Mouse (Mus musculus) embryo, embryonic 11.5 days (tissue): ENCODE data around the gene Vwa3a.

Source experiments
- DNase-seq: peaks from one replicate; pipeline ENCODE4 v3.0.0-alpha.2; 2012; ENCODE audit warnings: low read depth, low spot score

Gene Vwa3a

DNA sequence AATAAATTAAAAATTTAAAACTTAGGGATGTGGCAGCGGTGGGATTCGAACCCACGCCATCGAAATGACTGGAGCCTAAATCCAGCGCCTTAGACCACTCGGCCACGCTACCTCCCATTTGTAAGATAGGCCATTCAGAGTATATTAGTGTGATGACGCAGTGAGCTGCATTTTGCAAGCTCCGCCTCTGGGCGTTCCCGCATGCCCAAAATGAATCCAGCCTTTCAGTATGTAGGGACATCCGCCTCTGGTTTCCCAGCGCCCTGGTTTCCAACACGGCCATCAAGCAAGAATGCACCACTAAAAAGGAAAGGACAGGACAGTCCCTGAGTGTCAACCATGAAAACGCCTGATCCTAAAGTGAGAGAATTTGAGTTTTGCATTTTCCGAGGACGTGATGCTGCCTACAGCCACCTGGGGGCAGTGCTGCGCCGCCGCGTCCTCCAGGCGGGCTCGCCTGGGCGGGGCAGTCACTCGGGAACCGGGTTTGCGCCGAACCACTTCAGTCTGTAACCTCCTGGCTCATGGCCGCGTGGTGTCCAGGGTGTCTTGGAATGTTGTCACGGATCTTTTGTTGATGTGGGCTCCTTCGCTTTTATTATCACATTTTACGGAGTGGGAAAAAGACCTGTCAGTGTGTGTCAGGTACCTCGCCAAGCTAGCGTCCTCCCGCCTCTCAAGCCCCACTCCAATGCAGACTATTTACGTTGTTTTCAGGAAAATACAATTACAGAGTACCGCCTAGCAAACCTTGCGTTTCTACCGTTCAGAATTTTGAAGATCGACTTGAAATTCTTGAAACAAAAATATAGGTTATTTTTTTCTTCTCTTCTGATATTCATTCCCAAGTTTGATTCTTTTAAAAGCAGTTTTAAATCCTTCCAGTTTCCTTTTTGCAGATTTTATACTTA is 96.6 kb downstream of the Vwa3a start:
- DNase-seq = peak; percentile 94

DNA sequence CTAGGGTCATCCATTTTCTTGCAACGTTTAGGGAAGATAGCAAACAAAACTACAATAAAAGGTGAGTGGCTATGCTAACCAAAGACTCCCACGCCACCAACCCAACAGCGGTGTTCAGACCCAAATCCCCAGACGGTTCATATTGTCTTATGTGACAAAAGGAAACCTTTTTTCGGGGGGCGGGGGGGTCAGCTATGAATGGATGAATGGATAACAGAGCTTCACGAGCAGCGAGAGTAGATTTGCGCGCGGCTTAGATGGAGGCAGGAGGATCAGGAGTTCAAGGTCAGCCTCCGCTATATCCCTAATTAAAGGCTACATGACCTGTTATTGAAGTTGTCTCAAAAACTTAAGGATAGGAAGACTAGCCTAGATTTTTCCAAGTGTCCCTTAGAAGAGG is 97.2 kb downstream of the Vwa3a start:
- no peak for DNase-seq

DNA sequence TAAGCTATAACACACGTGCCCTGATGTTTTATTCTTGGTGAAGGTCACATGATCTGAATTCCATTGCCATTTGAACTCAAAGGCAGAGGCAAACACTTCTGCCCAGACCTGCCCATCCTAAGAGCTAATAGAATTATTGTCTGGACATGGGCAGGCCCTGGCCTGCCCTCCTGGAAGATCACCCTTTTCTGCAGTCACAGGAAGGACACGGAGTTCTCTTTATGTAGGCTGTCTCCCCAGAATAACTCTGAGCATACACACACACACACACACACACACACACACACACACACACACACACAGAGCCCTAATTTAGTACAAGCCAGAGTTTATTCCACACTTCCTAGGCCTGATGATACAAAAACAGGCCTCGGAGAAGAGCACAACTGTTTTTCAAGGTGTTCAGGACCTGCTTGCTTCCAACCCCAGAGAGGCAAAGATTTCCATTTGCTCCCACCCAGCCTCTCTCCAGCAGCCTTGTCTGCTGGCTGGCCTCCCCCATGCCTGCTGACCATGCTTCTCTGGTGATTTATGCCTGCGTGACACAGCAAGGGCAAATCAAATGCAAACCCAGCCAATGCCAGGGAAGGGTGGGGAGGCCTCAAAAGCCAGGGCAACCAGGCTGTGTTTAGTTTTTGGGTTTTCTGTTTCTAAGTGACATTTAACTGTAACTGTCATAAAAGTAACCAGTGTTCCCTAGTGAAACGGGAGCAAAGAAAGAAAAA is 99.5 kb downstream of the Vwa3a start:
- DNase-seq = no peak

DNA sequence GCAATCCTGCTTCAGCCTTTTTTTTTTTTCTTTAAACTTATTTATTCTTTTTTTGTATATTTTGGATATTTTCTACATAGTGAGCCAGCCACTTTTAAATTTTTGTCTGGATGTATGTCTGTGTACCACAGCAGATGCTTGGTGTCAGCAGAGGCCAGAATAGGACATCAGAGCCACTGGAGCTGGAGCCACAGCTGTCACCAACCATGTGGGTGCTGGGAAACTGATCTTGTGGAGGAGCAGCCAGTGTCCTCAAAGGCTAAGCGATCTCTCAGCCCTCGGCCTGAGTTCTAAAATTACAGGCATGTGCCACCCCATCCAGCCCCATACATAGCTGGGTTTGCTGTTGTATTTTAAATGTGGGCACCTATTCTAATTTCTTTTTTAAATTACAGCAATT is 100.7 kb downstream of the Vwa3a start:
- DNase-seq = no peak

DNA sequence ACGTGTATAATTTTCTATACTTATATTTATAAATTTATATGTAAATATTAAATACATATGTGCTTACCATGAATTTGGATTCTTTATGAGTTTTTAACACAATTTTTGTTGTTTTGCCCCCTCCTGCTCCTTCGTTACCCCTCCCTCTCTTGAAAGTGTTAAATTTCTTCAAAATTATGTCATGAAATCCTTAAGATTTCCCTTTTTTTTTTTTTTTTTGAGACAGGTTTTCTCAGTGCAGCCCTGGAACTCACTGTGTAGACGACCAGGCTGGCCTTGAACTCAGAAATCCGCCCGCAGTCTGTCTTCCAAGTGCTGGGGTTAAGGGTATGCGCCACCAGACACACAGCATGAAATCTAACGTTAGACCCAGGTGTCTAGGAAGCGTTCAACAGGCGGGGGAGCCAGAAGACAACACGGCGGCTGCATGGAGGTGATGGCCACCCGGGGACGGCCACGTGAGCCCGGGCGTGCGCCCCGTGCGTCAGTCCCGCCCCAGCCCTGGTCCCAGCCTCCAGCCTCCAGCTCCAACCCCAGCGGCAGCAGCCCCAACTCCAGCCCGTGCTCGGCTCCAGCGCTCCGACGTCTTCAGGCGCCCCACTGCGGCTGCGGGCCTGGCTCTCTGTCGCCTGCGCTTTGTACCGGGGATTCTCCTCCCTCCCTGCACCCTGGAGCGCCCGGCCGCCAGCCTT is 103.4 kb downstream of the Vwa3a start, which contains the start of gene Eef2k:
Gene Eef2k (plus strand): TSS at position 487 of the 692 bp plus-strand sequence.
- peak; percentile 83 for DNase-seq

DNA sequence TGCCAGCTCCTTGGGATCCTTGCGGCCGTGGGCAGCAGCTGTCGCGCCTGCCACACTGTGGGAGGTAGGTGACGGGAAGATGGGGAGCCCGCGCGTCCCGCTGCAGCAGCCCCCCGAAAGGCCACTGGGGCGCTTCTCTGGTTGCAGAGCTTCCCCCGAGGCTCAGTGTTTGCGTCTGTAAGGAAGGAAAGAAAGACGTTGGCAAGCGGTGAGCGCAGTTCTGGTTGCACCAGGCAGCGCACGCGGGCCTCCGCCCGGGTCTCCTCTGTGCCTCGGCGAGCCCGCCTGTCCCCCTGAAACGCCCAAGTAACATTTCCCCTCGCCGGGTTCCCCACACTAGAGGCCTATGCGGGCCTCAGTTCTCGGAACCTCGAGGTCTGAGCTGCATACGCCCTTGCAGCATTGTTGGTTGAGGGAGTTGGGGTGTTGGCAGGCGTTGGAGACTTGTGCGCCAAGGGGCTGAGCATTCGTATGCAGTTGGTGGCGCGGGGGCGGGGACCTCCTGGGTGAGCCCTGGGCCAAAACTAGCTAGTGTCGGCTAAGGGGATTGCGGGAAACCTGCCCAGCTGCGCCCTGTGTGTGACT is 104.0 kb downstream of the Vwa3a start:
- DNase-seq = peak; percentile 51

DNA sequence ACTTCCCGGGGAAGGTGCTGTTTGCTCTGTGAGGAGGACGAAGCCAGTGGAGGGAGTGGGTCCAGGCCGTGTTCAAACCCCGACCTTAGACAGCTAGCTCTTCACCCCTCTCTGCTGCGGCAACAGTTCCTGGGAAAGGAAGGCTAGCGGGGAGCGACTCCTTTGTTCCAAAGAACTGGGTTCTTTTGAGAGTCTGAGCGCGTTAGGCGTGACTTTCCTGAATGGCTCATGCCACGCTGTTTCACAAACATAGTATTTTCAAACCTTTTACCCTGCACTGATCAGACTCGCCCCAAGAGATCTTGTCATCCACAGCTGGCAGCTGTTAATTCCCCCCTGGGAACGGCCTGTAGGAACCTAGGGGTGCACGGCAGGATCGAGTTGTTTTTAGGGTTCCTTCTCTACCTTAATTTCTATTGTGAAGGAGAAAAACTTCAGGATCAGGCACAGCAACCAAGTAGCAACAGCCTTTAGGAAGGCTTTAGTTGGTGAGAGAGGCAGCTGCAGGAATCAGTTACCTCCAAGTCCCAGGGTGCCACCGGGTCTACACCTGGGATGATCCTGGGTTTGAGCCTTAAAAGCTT is 104.8 kb downstream of the Vwa3a start:
- DNase-seq = no peak

DNA sequence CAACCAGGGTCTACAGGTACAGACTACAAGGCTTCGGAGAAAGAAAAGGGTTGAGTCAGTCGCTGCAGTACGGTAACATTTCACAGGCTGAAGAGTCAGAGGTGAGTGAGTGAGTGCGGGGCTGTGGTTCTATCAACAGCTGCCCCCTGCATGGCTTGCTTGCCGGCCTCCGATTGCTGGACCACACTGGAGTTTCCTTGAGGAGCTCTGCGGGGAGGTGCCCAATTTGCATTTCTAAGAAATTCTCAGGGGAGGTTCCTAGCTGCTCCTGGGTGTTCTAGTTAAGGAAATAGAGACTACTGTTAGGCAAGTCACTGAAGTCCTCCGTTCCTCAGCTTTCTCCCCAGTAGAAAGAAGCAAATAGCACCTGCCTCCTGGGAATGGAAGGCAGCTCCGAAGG is 105.6 kb downstream of the Vwa3a start:
- no peak for DNase-seq

DNA sequence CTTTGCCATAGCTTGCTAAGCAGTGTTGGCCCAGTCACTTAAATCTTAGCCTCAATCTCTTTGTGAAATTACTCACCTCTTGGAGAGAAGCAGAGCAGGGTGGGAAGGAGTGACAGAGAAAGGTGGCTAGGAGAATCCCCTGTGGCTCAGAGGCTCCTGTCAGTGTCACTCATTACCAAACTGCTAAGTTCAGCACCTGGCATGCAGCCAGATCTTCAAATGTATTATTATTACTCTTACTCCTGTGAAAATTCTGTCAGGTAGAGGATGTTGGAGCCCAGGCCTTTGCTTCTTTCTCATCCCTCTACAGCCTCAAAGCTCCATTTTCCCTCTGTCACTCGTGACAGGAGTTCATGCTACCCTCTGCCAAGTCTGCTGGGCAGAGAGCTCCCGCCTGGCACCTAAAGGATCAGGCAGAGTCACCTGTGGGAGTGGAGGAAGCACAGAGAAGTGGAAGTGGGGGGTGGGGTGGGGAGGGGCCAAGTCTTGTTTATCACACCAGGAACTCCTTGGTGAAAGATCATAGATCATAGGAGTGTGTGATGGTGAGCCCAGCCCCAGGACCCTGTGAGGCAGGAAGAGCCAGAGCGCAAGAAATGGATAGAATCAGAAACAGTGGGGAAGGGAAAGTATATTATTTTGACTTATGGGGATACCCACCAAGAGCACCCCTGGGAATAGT is 109.9 kb downstream of the Vwa3a start:
- DNase-seq = no peak

DNA sequence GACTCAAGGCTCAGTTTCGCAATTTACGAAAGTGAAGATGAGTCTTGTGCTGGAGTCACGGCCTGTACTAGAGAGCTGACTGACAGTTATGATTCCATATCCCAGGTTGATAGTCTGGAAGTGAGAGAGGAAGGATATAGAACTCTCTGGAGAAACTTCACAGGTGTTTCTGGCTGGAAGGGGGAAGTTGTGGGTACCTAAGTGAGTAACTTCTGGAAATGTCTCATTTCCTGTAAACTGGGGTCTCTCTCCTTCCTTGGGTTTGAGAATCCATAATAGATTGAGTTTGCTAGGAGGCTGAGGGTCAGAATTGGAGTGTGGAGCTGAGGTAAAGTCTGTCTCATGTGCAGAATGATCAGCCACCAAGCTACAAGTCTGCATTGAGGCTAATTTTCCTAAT is 111.0 kb downstream of the Vwa3a start:
- DNase-seq = no peak
